Mouse (Mus musculus) colon, adult 2 months (tissue): Measurements from ENCODE around the gene Ovch2. TPM values are rescaled to one million over a fixed set of nuclear protein-coding genes. Genes with fewer than 3 reads are reported as not detected.

Experiments
- polyA plus RNA-seq: library from polyadenylated mRNA; depleted of rRNA; stranded (reverse); fragments of >200 nt; gene quantifications from 2 replicates; pipeline ENCODE4 v1.2.3, GENCODE M21; 2012; rRNA removed

The Ovch2 gene
- not detected in 2 replicates for polyA plus RNA-seq

DNA sequence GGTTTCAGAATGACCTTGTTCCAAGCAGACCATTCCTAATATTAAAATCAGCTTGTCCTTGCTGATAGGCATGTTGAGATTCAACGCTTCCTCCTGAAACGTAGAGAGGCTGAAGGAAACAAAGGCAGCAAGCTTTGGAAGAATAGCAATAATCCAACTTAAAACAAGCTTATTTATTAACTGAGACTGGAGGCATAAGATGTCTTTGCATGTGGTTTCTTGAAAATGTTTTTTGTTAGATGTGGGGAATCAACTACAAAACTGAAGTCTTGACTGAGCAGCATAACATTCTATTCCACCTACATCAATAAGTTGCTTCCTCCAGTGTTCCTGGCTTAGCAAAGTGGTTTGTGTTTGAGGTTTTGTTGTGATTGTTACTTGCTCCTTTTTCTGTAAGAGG, at the start of gene Ovch2:
Gene Ovch2, minus strand, starts transcription at position 101 of the 400 bp plus-strand sequence.

DNA sequence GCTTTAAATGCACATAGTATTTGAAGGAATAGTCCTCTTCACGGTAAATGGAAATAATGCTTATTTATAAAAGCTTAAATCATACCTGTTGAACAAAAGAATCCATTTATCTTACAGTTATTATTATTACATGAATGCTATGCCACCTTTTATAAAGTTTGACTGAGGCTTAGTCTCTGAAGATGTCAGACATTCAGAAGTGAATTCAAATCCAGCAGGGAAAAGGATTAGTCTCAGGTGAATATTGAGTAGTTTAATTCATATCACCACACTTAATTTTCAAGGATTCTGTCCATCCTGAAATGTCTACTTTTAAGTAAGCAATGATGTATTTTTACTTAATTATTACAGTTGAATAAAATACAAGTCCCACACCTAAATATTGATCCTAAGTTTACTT, 46.4 kb upstream of the Ovch2 start, which contains the start of gene Olfr470:
Gene Olfr470, minus strand, starts transcription at position 101 of the 400 bp plus-strand sequence.

DNA sequence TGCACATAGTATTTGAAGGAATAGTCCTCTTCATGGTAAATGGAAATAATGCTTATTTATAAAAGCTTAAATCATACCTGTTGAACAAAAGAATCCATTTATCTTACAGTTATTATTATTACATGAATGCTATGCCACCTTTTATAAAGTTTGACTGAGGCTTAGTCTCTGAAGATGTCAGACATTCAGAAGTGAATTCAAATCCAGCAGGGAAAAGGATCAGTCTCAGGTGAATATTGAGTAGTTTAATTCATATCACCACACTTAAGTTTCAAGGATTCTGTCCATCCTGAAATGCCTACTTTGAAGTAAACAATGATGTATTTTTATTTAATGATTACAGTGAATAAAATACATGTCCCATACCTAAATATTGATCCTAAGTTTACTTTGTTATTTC, 24.4 kb upstream of the Ovch2 start, which contains the start of gene Olfr469:
Gene Olfr469, minus strand, starts transcription at position 101 of the 400 bp plus-strand sequence.

DNA sequence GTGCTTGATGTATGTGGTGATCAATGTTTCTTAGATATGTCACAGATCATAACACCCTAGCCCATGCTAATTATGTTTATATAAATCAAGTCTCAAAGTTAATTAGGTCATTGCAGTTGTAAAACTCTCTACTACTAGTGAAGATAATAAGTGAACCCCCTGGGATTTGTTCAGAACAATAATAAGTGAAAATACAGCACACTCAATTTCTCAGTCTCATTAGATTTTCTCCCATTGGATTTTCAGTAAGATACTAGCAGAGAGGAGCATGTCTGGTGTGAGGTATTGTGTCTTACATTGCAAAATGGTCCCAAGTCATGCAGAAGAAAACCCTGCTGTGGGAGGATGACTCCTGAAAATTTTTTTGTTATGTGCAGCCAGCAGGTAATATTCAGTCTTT, 11.0 kb upstream of the Ovch2 start, which contains the start of gene Olfr467:
Gene Olfr467, plus strand, starts transcription at position 301 of the 400 bp plus-strand sequence.

DNA sequence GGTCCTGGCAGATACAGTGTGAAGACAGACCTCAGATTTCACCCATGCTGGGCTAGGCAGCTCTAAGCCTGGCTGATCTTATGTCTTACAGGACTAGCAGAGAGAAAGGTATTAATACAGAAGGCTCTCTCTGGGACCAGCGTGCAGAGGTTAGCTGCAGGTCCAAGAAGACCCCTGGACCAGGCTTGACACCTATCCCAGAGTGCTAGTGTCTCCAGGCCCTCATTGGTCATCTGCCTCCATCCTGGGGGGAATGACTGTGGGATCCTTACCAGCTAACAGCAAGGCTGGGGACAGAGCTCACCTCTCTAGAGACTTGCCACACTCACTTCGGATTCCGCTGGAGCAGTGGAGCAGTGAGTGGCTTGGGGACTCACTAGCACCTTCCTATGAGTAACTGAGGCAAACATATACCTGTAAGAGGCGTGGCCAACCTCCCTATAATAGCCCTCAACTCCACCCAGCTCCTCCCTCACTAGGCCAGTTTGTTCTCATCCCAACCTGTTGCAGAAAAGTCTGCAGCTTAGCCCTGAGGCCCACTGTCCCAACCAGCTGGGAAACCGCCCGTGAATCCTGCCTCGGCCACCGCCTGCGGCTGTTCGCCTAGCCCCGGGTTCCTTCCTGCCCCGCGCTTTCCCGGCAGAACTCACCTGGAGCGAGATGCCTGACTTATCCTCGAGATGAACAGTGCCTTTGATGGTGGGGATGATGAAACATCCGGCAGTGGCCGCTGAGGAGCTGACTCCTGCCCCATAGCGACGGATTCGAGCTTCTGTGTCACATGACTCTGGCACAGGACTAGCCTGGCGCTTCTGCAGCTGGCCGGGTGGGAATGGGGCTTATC, 43.5 kb downstream of the Ovch2 start, which contains the start of gene Cyb5r2:
Gene Cyb5r2, minus strand, starts transcription at position 725 of the 844 bp plus-strand sequence.

Other genes starting within 250 kb of the Ovch2 start
- 1.9 and 2.2 TPM in 2 replicates for gene Olfml1, start 233.8 kb downstream of the Ovch2 start, polyA plus RNA-seq
- 7.2 and 7.3 TPM in 2 replicates for gene Ppfibp2, start 206.0 kb downstream of the Ovch2 start, polyA plus RNA-seq
- gene 5330417H12Rik, start 176.0 kb downstream of the Ovch2 start, polyA plus RNA-seq: not detected in 2 replicates
- not detected in 2 replicates for gene Cyb5r2, start 43.2 kb downstream of the Ovch2 start, polyA plus RNA-seq
- not detected in 2 replicates for gene Olfr467, start 11.1 kb upstream of the Ovch2 start, polyA plus RNA-seq
- not detected in 2 replicates for gene Olfr469, start 24.3 kb upstream of the Ovch2 start, polyA plus RNA-seq
- gene Olfr470, start 46.3 kb upstream of the Ovch2 start, polyA plus RNA-seq: not detected in 2 replicates
- not detected in 2 replicates for gene Olfr472, start 96.7 kb upstream of the Ovch2 start, polyA plus RNA-seq
- gene Olfr473, start 129.2 kb upstream of the Ovch2 start, polyA plus RNA-seq: not detected in 2 replicates
- not detected in 2 replicates for gene Olfr474, start 153.4 kb upstream of the Ovch2 start, polyA plus RNA-seq
- not detected in 2 replicates for gene Olfr476, start 163.6 kb upstream of the Ovch2 start, polyA plus RNA-seq
- not detected in 2 replicates for gene Olfr477, start 185.5 kb upstream of the Ovch2 start, polyA plus RNA-seq
- gene Olfr478, start 232.8 kb upstream of the Ovch2 start, polyA plus RNA-seq: not detected in 2 replicates
- not detected in 2 replicates for gene Olfr479, start 249.5 kb upstream of the Ovch2 start, polyA plus RNA-seq